Mouse (Mus musculus) limb, embryonic 14.5 days (tissue): Measurements from ENCODE around the gene Plekhm3. TPM values are rescaled to one million over a fixed set of nuclear protein-coding genes. Genes with fewer than 3 reads are reported as not detected.

Experiments used
- ATAC-seq: fragments of 200-750 bp; cut with Nextera tagmentation; 2 replicates; pipeline ENCODE4 v1.8.0; 2017; ENCODE audit warnings: low read depth, moderate number of reproducible peaks, moderate TSS enrichment; ENCODE audit not compliant: low FRiP score
- DNase-seq: peaks from one replicate; pipeline ENCODE4 v3.0.0-alpha.2; 2015; ENCODE audit warnings: low spot score
- H3K27ac ChIP-seq: fragments of 300-500 bp; sonication (generic); replicated peaks from 2 replicates; pipeline ENCODE4 v1.5.1; 2014; ENCODE audit warnings: low read depth, mild to moderate bottlenecking, low read length, moderate library complexity, mixed read lengths
- H3K27me3 ChIP-seq: fragments of 300-500 bp; sonication (generic); 2 replicates; pipeline ENCODE4 v1.6.1; 2014; ENCODE audit warnings: low read length, mixed read lengths; ENCODE audit not compliant: control insufficient read depth, insufficient read depth
- H3K36me3 ChIP-seq: fragments of 300-500 bp; sonication (generic); 2 replicates; pipeline ENCODE4 v1.6.1; 2014; ENCODE audit warnings: mild to moderate bottlenecking, low read length, moderate library complexity, mixed read lengths; ENCODE audit not compliant: control insufficient read depth, insufficient read depth
- H3K4me1 ChIP-seq: fragments of 300-500 bp; sonication (generic); 2 replicates; pipeline ENCODE4 v1.6.1; 2014; ENCODE audit warnings: antibody characterized with exemption, low read length, mixed read lengths; ENCODE audit not compliant: control insufficient read depth, insufficient read depth
- H3K4me2 ChIP-seq: fragments of 300-500 bp; sonication (generic); replicated peaks from 2 replicates; pipeline ENCODE4 v1.6.1; 2014; ENCODE audit warnings: low read depth, mild to moderate bottlenecking, low read length, moderate library complexity; ENCODE audit not compliant: severe bottlenecking
- H3K4me3 ChIP-seq: fragments of 300-500 bp; sonication (generic); replicated peaks from 2 replicates; pipeline ENCODE4 v1.5.1; 2014; ENCODE audit warnings: low read length
- H3K9ac ChIP-seq: fragments of 300-500 bp; sonication (generic); 2 replicates; pipeline ENCODE4 v1.6.1; 2014; ENCODE audit warnings: mild to moderate bottlenecking, low read depth, low read length, moderate library complexity; ENCODE audit not compliant: severe bottlenecking
- H3K9me3 ChIP-seq: fragments of 300-500 bp; sonication (generic); 2 replicates; pipeline ENCODE4 v1.6.1; 2016; ENCODE audit warnings: low read length; ENCODE audit not compliant: control insufficient read depth
- POLR2A ChIP-seq: fragments of 200-500 bp; IDR thresholded peaks from 2 replicates; pipeline ENCODE4 v1.8.0; 2012; ENCODE audit warnings: inconsistent platforms, mild to moderate bottlenecking, moderate library complexity, borderline replicate concordance; ENCODE audit not compliant: insufficient read depth, insufficient read length; ENCODE audit errors: extremely low read depth
- WGBS: fragments of 180-500 bp; shearing (Covaris S2); extraction: QIAGEN DNeasy Blood & Tissue Kit; methylation state at CpG from one replicate; pipeline ENCODE4 v1.1.7; 2014; 5-methylcytosine and 5-hydroxymethylcytosine counted together
- polyA plus RNA-seq, 2 experiments: library from polyadenylated mRNA; depleted of rRNA in 1 of 2; stranded (reverse) in 1 of 2; unstranded in 1 of 2; fragments of >200 nt; fragmentation: Nextera tagmentation in 1 of 2; extraction: Ambion mirVana in 1 of 2; gene quantifications; 2 replicates each; pipeline versions ENCODE4 v1.2.1 to v1.2.3; 2012 to 2014

The Plekhm3 gene
- polyA plus RNA-seq, 2 experiments: 3.7 to 6.0 TPM

DNA sequence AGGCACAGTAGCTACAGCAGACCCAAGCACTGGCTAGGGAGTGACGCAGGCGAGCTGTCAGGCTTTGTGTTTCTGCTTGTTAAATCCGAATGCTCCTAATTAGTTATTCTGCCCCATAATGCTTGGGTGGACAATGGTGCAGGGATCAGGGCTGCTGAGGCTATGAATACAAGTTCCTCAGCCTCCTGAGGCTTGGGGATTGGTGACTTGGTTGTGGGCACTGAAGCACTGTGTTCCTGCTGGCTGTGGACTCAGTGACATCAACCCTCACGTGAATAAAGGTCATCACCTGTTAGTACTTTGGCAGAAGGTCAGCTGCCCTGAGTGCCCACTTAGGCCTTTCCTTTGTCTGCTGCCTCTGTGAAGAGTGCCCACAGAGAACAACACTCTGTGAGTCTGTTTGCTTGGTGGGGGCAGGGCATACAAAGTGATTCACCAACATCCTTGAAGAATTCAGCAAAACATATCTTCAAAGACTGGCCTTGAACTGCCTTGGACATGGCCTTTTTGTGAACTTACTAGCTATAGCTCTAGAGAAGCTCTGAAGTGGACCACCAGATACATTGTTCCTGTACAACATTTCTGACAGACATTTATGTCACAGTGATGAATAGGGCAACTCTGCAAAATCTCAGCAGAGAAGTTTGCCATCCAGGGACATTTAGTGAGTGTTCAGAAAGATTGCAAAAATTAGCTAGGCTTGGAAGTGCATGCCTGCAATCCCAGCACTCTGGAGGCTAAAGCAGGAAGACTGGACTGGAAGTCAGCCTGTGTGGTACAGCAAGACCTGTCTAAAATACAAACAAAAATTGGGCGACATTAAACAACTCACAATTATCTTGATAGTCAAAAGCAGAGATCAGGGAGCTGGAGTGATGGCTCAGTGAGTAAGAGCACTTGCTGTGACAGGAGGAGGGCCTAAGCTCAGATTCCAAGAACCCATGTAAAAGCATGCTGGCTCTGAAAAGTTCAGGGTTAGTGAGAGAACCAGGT, 102.6 kb downstream of the Plekhm3 start:
- no peak for TF ChIP-seq POLR2A
- H3K9me3 ChIP-seq: no peaks in the 10 kb centered on the region
- peaks cover 18% of the 10 kb centered on the region for H3K4me1 ChIP-seq
- no peak overlapping the region for H3K4me3 ChIP-seq
- no peaks in the 10 kb centered on the region for H3K36me3 ChIP-seq
- no peak overlapping the region for H3K27ac ChIP-seq
- no peak overlapping the region for H3K9ac ChIP-seq
- DNase-seq: no peak
- ATAC-seq: no peak
- H3K4me2 ChIP-seq: no peak overlapping the region
- WGBS: 59% methylated on average over 5 of the region's 5 CpGs
- no peaks in the 10 kb centered on the region for H3K27me3 ChIP-seq

- no peak overlapping the region for H3K4me2 ChIP-seq
- ATAC-seq (no peak), DNase-seq (no peak)
- H3K27ac ChIP-seq: no peak overlapping the region
- H3K9ac ChIP-seq: no peak overlapping the region
- no peaks in the 10 kb centered on the region for H3K9me3 ChIP-seq
- TF ChIP-seq POLR2A: no peak
- peaks cover 26% of the 10 kb centered on the region for H3K4me1 ChIP-seq
- H3K27me3 ChIP-seq: no peaks in the 10 kb centered on the region
- H3K36me3 ChIP-seq: no peaks in the 10 kb centered on the region
- 80% methylated on average over 2 of the region's 2 CpGs for WGBS
- H3K4me3 ChIP-seq: no peak overlapping the region
These were observed 103.4 kb downstream of the Plekhm3 start for GRCm38 (mm10) chr1:64853244-64853643.

DNA sequence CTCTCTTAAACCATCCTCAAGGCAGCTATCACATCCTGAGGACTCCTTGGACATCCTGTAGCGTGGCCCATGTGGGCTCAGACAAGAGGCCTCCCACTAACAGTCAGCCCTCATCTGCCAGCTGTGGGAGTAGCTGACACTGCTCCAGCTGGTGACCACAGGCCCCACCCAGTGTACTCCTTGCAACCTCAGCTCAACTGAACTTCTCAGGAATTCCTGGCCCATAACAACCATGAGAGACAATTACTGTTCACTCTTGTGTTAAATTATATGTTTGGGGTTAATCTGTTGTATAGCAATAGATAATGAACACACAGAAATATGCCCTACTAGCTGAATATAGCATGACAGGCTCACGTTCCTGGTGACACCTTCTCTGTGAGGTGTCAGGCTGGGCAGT, 104.4 kb downstream of the Plekhm3 start:
- no peaks in the 10 kb centered on the region for H3K27me3 ChIP-seq
- TF ChIP-seq POLR2A: no peak
- 83% methylated on average over 2 of the region's 2 CpGs for WGBS
- no peak overlapping the region for H3K4me3 ChIP-seq
- H3K36me3 ChIP-seq: no peaks in the 10 kb centered on the region
- ATAC-seq (no peak), DNase-seq (no peak)
- H3K4me2 ChIP-seq: no peak overlapping the region
- H3K27ac ChIP-seq: no peak overlapping the region
- H3K4me1 ChIP-seq: peaks cover 35% of the 10 kb centered on the region
- no peak overlapping the region for H3K9ac ChIP-seq
- H3K9me3 ChIP-seq: no peaks in the 10 kb centered on the region

DNA sequence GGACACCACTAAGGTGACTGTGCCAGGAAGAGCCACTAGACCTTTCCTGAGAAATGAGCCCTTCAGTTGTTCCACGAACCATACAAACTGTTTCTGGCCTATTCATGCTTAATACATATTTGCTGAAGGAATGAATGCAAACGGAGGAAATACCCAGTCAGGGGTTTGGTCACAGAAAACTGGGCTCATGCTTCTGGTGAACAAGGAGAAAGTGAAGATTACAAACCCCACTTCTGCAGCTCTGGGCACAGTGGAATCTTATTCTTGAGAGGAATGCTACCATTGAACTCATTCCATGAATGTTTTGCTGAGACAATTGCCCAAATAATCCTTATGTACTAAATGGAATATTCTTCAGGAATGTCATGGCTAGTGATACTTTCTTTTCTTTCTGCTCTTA, 106.3 kb downstream of the Plekhm3 start:
- TF ChIP-seq POLR2A: no peak
- no peaks in the 10 kb centered on the region for H3K27me3 ChIP-seq
- no peak for ATAC-seq

GRCm38 (mm10) chr1:64848996-64849395, 107.6 kb downstream of the Plekhm3 start:
- Histone ChIP-seq H3K4me1 (peaks cover 38% of the 10 kb centered on the region), H3K36me3 (no peaks in the 10 kb centered on the region), H3K9ac (no peak overlapping the region), H3K4me2 (no peak overlapping the region), H3K9me3 (no peaks in the 10 kb centered on the region), H3K4me3 (no peak overlapping the region), H3K27me3 (no peaks in the 10 kb centered on the region), H3K27ac (no peak overlapping the region)
- ATAC-seq: no peak
- TF ChIP-seq POLR2A: no peak
- no peak for DNase-seq
- WGBS: 48% methylated on average over 1 of the region's 1 CpGs

More for the DNA sequence above, 106.3 kb downstream of the Plekhm3 start:
- H3K9ac ChIP-seq: no peak overlapping the region
- no peak overlapping the region for H3K4me2 ChIP-seq
- H3K36me3 ChIP-seq: no peaks in the 10 kb centered on the region
- H3K4me3 ChIP-seq: no peak overlapping the region
- no peak overlapping the region for H3K27ac ChIP-seq
- WGBS: 83% methylated on average over 2 of the region's 2 CpGs
- DNase-seq: no peak
- H3K4me1 ChIP-seq: peaks cover 43% of the 10 kb centered on the region
- H3K9me3 ChIP-seq: no peaks in the 10 kb centered on the region
